Mouse (Mus musculus) lung, adult 2 months (tissue): Measurements from ENCODE around the gene Tars. TPM values are rescaled to one million over a fixed set of nuclear protein-coding genes. Genes with fewer than 3 reads are reported as not detected.
A peak's percentile ranks its signal among the peaks of the same experiment; 100 is the strongest.

Experiments
- DNase-seq: peaks from one replicate; pipeline ENCODE4 v3.0.0; 2022
- H3K4me1 ChIP-seq: fragments of 200-500 bp; 2 replicates; pipeline ENCODE4 v1.6.1; 2011; ENCODE audit warnings: low read length; ENCODE audit not compliant: control insufficient read depth, insufficient read depth
- H3K4me3 ChIP-seq: fragments of 200-500 bp; replicated peaks from 2 replicates; pipeline ENCODE3; 2011; ENCODE audit warnings: low read depth, mild to moderate bottlenecking, control low read depth, low read length; ENCODE audit errors: extremely low read depth
- CTCF ChIP-seq: fragments of 200-500 bp; IDR thresholded peaks from 2 replicates; pipeline ENCODE4 v1.5.1; 2011; ENCODE audit warnings: mild to moderate bottlenecking, low read length, control low read depth; ENCODE audit not compliant: insufficient read depth
- POLR2A ChIP-seq: fragments of 200-500 bp; IDR thresholded peaks from 2 replicates; pipeline ENCODE4 v1.6.1; 2011; ENCODE audit warnings: low read depth, mild to moderate bottlenecking, control low read depth, low read length, borderline replicate concordance; ENCODE audit errors: extremely low read depth
- WGBS: fragments of 180-500 bp; shearing (Covaris S2); methylation state at CpG from one replicate; pipeline ENCODE4 v1.1.7; 2018; 5-methylcytosine and 5-hydroxymethylcytosine counted together
- polyA plus RNA-seq: library from polyadenylated mRNA; depleted of rRNA; stranded (reverse); fragments of >200 nt; gene quantifications from 2 replicates; pipeline ENCODE4 v1.2.3, GENCODE M21; 2012; rRNA removed

The Tars gene
- 8.7 and 13.0 TPM in 2 replicates for polyA plus RNA-seq

GRCm38 (mm10) chr15:11399356-11400067, at the start of gene Tars:
Tars (minus strand) TSS chr15:11399665.
- WGBS = under 1% methylated on average over 42 of the region's 42 CpGs
- H3K4me3 ChIP-seq = peak within 1 kb of the TSS; percentile 93
- peak; percentile 95 for DNase-seq
- TF ChIP-seq CTCF (no peak), POLR2A (peak; percentile 71; the same call in 1 of the 2 replicates)
- H3K4me1 ChIP-seq = peaks cover 7% of the 10 kb centered on the region

- no peak for DNase-seq
- TF ChIP-seq POLR2A (no peak), CTCF (no peak)
- Histone ChIP-seq H3K4me3 (no peak overlapping the region), H3K4me1 (no peaks in the 10 kb centered on the region)
- 86% methylated on average over 4 of the region's 4 CpGs for WGBS
Observed at GRCm38 (mm10) chr15:11437361-11437760, 37.9 kb upstream of the Tars start.

GRCm38 (mm10) chr15:11436709-11437280, 37.3 kb upstream of the Tars start:
- no peak overlapping the region for H3K4me3 ChIP-seq
- 85% methylated on average over 15 of the region's 15 CpGs for WGBS
- no peaks in the 10 kb centered on the region for H3K4me1 ChIP-seq
- TF ChIP-seq POLR2A (no peak), CTCF (no peak)
- DNase-seq = no peak

- DNase-seq = no peak
- Histone ChIP-seq H3K4me1 (no peaks in the 10 kb centered on the region), H3K4me3 (no peak overlapping the region)
- no peak for TF ChIP-seq CTCF
- TF ChIP-seq POLR2A = no peak
- WGBS = 49% methylated on average over 2 of the region's 2 CpGs
Observed at GRCm38 (mm10) chr15:11426899-11427298, 27.4 kb upstream of the Tars start.

- no peak for DNase-seq
- TF ChIP-seq POLR2A = no peak
- TF ChIP-seq CTCF = no peak
- H3K4me3 ChIP-seq = no peak overlapping the region
- 93% methylated on average over 1 of the region's 1 CpGs for WGBS
- no peaks in the 10 kb centered on the region for H3K4me1 ChIP-seq
Observed at GRCm38 (mm10) chr15:11413484-11413883, 14.0 kb upstream of the Tars start.

GRCm38 (mm10) chr15:11412542-11412941, 13.1 kb upstream of the Tars start:
- H3K4me3 ChIP-seq = no peak overlapping the region
- H3K4me1 ChIP-seq = no peaks in the 10 kb centered on the region
- no peak for DNase-seq
- WGBS = 75% methylated on average over 2 of the region's 2 CpGs
- TF ChIP-seq CTCF = no peak
- no peak for TF ChIP-seq POLR2A

- no peak overlapping the region for H3K4me3 ChIP-seq
- DNase-seq = no peak
- TF ChIP-seq POLR2A (no peak), CTCF (no peak)
- no peaks in the 10 kb centered on the region for H3K4me1 ChIP-seq
- WGBS = 55% methylated on average over 7 of the region's 7 CpGs
Observed at GRCm38 (mm10) chr15:11411846-11412245, 12.4 kb upstream of the Tars start.

- Histone ChIP-seq H3K4me1 (no peaks in the 10 kb centered on the region; the same call in 1 of the 2 replicates), H3K4me3 (no peak overlapping the region)
- no peak for TF ChIP-seq POLR2A
- no peak for TF ChIP-seq CTCF
- 37% methylated on average over 7 of the region's 7 CpGs for WGBS
- no peak for DNase-seq
Observed at GRCm38 (mm10) chr15:11408155-11408826, 8.8 kb upstream of the Tars start.

GRCm38 (mm10) chr15:11407381-11407780, 7.9 kb upstream of the Tars start:
- no peak for TF ChIP-seq POLR2A
- peak; percentile 59 for TF ChIP-seq CTCF
- DNase-seq = peak; percentile 16
- H3K4me1 ChIP-seq = no peaks in the 10 kb centered on the region; the same call in 1 of the 2 replicates
- no peak overlapping the region for H3K4me3 ChIP-seq
- 7% methylated on average over 8 of the region's 8 CpGs for WGBS

GRCm38 (mm10) chr15:11406769-11407168, 7.3 kb upstream of the Tars start:
- H3K4me1 ChIP-seq = no peaks in the 10 kb centered on the region; the same call in 1 of the 2 replicates
- TF ChIP-seq CTCF (peak; percentile 42; the same call in 1 of the 2 replicates), POLR2A (no peak)
- DNase-seq = no peak
- H3K4me3 ChIP-seq = no peak overlapping the region
- WGBS = 37% methylated on average over 9 of the region's 9 CpGs
